Mouse (Mus musculus) spleen, postnatal 10 days (tissue): Measurements from ENCODE around the gene Elovl7.

ENCODE experiments used
- DNase-seq, 2 experiments: peaks; one replicate each; pipeline ENCODE4 v3.0.0; 2021 to 2022; ENCODE audit warnings: low spot score in 2 of 2

Elovl7 gene

DNA sequence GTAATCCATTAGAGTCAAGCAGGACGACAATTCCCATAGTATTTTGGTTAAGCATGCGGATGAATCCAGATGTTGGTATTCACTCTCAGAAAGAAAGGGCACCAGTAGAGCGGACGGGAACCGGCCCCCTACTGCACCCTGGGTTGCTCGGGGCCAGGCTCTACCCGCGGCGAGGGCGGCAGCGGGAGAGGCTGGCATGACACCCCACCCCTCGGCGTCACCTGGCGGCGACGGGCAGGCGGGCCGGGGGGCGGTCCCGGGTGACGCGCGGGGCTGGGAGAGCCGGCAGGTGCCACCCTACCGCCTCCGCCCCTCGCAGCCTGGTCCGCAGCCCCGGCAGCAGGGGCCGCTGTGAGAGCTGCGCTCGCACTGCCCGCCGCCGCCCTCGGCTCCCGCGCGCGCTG is at the start of gene Elovl7:
Elovl7 (plus strand) TSS at position 324 of the 404 bp plus-strand sequence.
- peak in 1 of 2 experiments; percentile 77 for DNase-seq

- DNase-seq = no peak
These were observed 49.6 kb upstream of the Elovl7 start for GRCm38 (mm10) chr13:108164621-108165020.

DNA sequence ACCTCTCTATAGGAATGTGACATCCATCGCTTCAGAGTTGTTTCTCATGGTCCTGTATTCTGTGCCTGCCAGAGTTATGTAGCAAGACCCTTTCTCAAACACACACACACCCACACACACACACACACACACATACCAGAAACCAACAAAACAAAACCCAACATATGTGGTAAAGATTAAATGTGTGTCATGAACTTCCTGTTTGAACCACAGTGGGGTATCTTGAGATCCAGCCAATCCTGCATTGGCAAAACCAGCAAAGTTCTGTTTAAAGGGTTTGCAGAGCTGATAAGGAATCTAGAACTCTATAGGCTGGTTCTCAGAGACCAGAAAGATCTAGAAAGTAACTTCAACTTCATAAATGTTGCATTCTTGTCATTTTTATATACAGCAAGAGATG is 44.2 kb upstream of the Elovl7 start:
- no peak for DNase-seq

- DNase-seq = no peak
These were observed 43.7 kb upstream of the Elovl7 start for GRCm38 (mm10) chr13:108170511-108170910.

DNA sequence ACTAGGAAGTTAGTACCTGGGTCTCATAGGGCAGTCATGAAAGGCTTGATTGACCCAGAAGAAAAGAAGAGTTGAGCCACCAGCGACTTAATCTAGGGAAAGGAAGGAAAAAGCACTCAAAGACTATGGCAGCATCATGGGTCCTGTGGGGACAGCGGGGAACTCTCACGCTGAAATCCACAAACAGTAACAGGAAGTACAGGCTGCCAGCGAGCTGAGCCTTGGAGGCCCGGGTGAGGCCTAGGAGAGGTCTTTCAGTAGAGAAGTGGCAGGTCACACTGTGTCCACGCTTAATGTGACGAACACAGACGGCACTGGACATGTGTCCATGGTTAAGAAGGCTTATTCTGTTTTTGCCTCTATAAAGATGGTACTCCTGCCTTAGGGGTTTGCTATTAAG is 34.6 kb upstream of the Elovl7 start:
- DNase-seq = no peak

DNA sequence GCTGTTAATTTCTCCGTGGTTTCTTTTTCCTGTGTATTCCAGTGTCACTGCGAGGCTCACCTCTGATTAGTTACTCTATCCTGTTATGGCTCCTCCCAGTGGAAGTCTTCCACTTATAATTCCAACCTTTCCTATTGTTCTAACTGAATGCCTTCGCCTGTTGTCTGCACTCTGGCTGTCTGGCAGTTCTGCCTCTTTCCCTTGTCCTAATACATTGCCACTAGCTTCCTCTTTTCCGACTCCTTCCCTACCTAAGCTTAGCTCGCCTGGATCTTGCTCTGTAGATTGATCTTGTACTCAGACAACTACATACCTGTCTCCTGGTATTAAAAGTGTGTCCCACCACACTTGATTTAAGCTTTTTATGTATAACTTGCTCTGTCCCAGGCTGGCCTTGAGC is 33.4 kb upstream of the Elovl7 start:
- no peak for DNase-seq

- DNase-seq = no peak
These were observed 29.4 kb upstream of the Elovl7 start for GRCm38 (mm10) chr13:108184743-108185255.

DNA sequence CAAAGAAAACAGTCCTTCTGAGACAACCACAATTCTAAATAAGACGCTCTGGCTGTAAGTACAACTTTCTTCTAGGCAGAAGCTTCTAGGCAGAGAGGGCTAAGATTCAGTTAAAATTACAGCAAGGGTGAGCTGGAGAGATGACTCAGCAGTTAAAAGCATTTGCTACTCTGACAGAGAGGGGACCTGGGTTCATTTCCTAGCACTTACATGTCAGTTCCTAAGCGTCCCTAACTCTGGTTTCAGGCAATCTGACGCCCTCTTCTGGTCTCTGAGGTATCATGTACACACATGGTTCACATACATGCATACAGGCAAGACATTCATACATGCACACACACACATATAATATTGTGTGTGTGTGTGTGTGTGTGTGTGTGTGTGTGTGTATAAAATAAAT is 28.7 kb upstream of the Elovl7 start:
- no peak for DNase-seq

DNA sequence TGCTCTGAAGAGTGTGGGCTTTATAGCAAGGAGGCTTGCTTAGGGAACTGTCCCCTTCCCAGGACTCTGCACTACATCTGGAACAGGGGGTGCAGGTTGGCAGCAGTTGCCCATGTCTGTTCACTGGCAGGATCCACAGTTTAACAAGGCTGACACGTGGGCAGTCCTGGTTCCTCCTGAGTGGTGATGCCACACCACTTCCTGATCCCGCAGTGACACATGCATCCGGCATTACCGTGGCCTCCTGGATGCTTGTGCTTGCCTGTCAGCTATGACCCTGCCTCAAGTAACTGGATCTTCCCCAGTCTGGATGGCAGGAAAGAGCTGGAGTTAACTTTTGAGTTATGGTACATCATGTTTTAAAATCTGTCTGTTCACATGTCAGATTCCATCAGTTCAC is 26.2 kb upstream of the Elovl7 start:
- no peak for DNase-seq

GRCm38 (mm10) chr13:108191074-108191720 is 23.0 kb upstream of the Elovl7 start:
- DNase-seq = peak in 1 of 2 experiments; percentile 48

DNA sequence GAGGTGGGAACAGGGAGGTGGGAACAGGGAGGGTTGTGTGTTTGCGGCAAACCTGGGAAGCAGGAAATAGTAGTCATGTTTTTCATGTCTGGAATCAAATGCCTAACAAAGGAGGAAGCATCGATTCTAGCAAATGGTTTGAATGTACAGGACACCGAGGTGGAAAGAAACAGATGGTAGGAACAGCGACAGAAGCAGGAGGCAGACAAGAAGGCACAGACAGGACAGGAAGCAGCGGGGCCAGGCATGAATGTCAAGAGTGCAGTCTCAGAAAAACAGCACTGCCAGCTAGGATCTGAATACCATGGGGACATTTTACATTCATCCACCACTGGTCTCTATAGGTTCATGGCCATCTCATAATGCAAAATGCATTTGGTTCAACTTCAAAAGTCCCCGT is 18.7 kb upstream of the Elovl7 start:
- no peak for DNase-seq

DNA sequence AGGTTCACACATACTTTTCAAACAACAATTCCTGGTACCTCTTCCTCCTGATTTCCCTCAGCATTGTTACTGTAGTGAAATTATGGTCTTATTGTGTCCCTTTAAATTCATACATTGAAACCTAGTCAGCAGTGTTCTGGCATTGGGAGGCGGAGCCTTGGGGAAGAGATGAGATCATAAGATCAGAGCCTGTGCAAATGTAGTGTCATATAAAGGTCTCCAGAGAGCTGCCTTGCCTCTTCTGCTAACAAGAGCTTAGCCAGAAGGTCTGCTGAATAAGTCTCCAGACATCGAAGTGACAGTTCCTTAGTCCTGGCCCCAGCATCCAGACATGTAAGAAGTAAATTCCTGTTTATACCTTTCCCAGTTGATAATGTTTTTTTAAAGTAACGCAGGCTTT is 9.3 kb upstream of the Elovl7 start:
- no peak for DNase-seq

GRCm38 (mm10) chr13:108207447-108207846 is 6.8 kb upstream of the Elovl7 start:
- no peak for DNase-seq

- no peak for DNase-seq
These were observed 6.1 kb upstream of the Elovl7 start for GRCm38 (mm10) chr13:108208090-108208489.

DNA sequence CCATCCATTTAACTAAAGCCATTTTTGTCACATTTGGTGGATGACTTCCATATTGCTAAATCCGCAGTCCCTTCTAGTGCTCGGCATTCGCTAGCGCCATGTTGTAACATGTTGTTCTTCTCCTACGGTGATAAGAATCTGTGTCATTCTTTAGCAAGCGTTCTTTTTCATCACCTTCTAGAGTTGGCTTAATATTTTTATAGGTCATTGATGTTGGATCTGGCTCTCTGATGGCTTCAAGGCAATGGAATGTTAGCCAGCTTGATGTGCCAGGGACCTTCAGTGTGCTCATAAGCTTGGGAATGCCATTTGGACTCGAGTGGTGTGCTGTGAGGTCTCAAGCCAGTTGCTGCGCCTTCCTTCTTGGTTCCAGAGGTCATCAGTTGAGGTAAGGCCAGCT is 3.2 kb upstream of the Elovl7 start:
- no peak for DNase-seq

GRCm38 (mm10) chr13:108212397-108213018 is 1.7 kb upstream of the Elovl7 start:
- DNase-seq = no peak

- DNase-seq = peak; percentile 28 to 39
These were observed 392 bp downstream of the Elovl7 start for GRCm38 (mm10) chr13:108214485-108215107.

GRCm38 (mm10) chr13:108215231-108215780 is 1.1 kb downstream of the Elovl7 start:
- DNase-seq = no peak

DNA sequence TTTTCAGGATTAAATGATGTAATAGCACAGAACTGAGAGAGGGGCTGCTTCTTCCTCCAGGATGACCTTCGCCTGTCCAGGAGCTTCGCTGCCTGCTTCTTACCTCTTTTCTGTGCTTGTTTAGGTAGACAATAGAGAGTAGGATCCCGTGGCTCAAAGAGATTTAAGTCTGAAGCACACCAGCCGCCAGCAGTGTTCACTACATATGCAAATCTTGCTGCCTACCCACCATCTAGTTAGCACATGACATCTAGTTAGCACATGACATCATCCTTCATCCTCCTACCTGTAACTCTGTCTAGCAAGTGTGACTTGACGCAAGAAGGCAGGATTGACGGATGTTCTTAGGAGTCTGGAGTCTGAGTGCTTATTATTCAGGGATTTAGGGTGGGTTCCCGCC is 5.6 kb downstream of the Elovl7 start:
- DNase-seq = no peak

- DNase-seq = no peak
These were observed 15.0 kb downstream of the Elovl7 start for GRCm38 (mm10) chr13:108229191-108229590.

- no peak for DNase-seq
These were observed 15.6 kb downstream of the Elovl7 start for GRCm38 (mm10) chr13:108229634-108230330.

DNA sequence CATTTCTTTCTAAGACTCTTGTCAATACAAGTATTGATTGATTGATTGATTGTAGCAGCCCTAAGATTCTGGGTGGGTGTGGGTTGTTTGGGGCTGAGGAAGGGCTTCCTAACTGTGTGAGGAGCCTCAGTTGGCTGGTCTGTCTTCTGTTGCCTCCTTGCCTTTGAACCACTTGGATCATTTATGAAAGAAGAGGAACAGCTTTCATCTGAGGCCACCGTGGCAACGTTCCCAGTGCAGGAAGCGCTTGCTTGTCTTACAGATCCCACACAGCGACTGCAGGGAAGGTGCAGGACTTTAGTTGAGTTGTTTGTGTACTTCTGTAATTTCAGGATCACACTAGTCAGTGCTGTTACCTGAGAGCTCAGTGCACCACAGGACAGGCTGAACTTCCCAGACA is 25.8 kb downstream of the Elovl7 start:
- no peak for DNase-seq
